Mouse (Mus musculus): ENCODE data around the gene Foxn3.

The Foxn3 gene

GRCm38 (mm10) chr12:99562073-99562866, 1.1 kb downstream of the Foxn3 start:
- peak; percentile 66 to 83 for DNase-seq

- DNase-seq, result no peak
These were observed 2.0 kb downstream of the Foxn3 start for GRCm38 (mm10) chr12:99561333-99561766.

- DNase-seq, result peak; percentile 72 to 91
These were observed 2.6 kb downstream of the Foxn3 start for GRCm38 (mm10) chr12:99560701-99561332.

GRCm38 (mm10) chr12:99559483-99559882, 3.9 kb downstream of the Foxn3 start:
- DNase-seq, result no peak

- peak; percentile 54 to 55 for DNase-seq
These were observed 4.9 kb downstream of the Foxn3 start for GRCm38 (mm10) chr12:99558476-99558875.

GRCm38 (mm10) chr12:99557498-99557897, 5.9 kb downstream of the Foxn3 start:
- DNase-seq, result no peak

- DNase-seq, result peak in 1 of 2 experiments; percentile 16
These were observed 12.8 kb downstream of the Foxn3 start for GRCm38 (mm10) chr12:99550629-99551028.

- DNase-seq, result no peak
These were observed 13.6 kb downstream of the Foxn3 start for GRCm38 (mm10) chr12:99549811-99550210.

GRCm38 (mm10) chr12:99548419-99548818, 15.0 kb downstream of the Foxn3 start:
- no peak for DNase-seq

- DNase-seq, result no peak
These were observed 16.1 kb downstream of the Foxn3 start for GRCm38 (mm10) chr12:99547295-99547694.

- no peak for DNase-seq
These were observed 18.1 kb downstream of the Foxn3 start for GRCm38 (mm10) chr12:99545270-99545770.

- no peak for DNase-seq
These were observed 18.9 kb downstream of the Foxn3 start for GRCm38 (mm10) chr12:99544262-99545128.

GRCm38 (mm10) chr12:99543421-99544195, 19.8 kb downstream of the Foxn3 start:
- no peak for DNase-seq

- DNase-seq, result no peak
These were observed 23.2 kb downstream of the Foxn3 start for GRCm38 (mm10) chr12:99540201-99540600.

- no peak for DNase-seq
These were observed 26.1 kb downstream of the Foxn3 start for GRCm38 (mm10) chr12:99537316-99537715.

GRCm38 (mm10) chr12:99536426-99536825, 27.0 kb downstream of the Foxn3 start:
- no peak for DNase-seq

- DNase-seq, result no peak
These were observed 31.0 kb downstream of the Foxn3 start for GRCm38 (mm10) chr12:99532342-99532741.

GRCm38 (mm10) chr12:99529687-99530411, 33.5 kb downstream of the Foxn3 start:
- DNase-seq, result peak in 1 of 2 experiments; percentile 29

- no peak for DNase-seq
These were observed 34.4 kb downstream of the Foxn3 start for GRCm38 (mm10) chr12:99528958-99529357.

GRCm38 (mm10) chr12:99527452-99527851, 35.9 kb downstream of the Foxn3 start:
- DNase-seq, result no peak

- no peak for DNase-seq
These were observed 36.7 kb downstream of the Foxn3 start for GRCm38 (mm10) chr12:99526571-99527140.
